Mouse (Mus musculus): ENCODE measurements around the gene Msmo1. TPM values are rescaled to one million over a fixed set of nuclear protein-coding genes. Genes with fewer than 3 reads are reported as not detected.

The Msmo1 gene
- polyA plus RNA-seq, 1 experiment from 2014 or later: 143 TPM

DNA sequence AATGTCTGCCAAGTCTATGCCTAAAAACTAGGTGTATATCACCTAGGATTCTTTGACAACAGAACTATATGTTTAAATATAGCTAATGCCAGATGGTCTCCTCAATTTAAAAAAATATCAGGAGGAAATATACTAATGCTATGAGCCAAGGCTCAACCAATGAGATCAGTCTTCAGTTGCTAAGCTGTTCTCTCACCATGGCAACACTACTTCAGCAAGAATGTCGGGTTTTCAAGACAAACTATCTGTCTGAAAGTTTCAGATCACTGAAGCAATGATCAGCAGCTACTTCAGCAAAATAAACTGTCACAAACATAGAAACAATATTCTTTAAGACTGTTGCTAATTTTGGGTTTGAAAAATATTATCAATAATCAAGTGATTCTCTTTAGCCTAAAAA lies 61.7 kb downstream of the Msmo1 start:
- Histone ChIP-seq H3K36me3 (ENCODE audit: poor library complexity, severe bottlenecking) (0 out of 2 replicates have a peak, but pooled peaks cover 3% of the 10 kb centered on the region), H3K4me3 (no peak overlapping the region), H3K9ac (no peak overlapping the region), H3K27ac (no peak overlapping the region), H3K4me1 (no peaks in the 10 kb centered on the region), H3K4me2 (no peak overlapping the region), H3K27me3 (no peaks in the 10 kb centered on the region), H3K9me3 (replicated peaks) (0 out of 2 replicates have a peak, but pooled peaks cover 3% of the 10 kb centered on the region)
- WGBS: 28% methylated on average over 1 of the region's 1 CpGs
- peak; percentile 66; the same call in 1 of the 2 replicates for ATAC-seq

Other genes with a start within 250 kb of the Msmo1 start
- gene Cpe, start 40.7 kb downstream of the Msmo1 start, polyA plus RNA-seq (2015; fragmentation: Nextera tagmentation; extraction: Ambion mirVana): 389 and 392 TPM in 2 replicates
- 12.5 and 13.9 TPM in 2 replicates for gene Klhl2, start 116.2 kb upstream of the Msmo1 start, polyA plus RNA-seq (2015; fragmentation: Nextera tagmentation; extraction: Ambion mirVana)
- gene Tmem192, start 213.4 kb upstream of the Msmo1 start, polyA plus RNA-seq (2015; fragmentation: Nextera tagmentation; extraction: Ambion mirVana): 13.4 and 15.5 TPM in 2 replicates

All from forebrain, embryonic 13.5 days (tissue).